Mouse (Mus musculus) thymus, postnatal 25 days (tissue): Measurements from ENCODE around the gene Top2a.

Source experiments
- DNase-seq: peaks from one replicate; pipeline ENCODE4 v3.0.0; 2022

Top2a gene

DNA sequence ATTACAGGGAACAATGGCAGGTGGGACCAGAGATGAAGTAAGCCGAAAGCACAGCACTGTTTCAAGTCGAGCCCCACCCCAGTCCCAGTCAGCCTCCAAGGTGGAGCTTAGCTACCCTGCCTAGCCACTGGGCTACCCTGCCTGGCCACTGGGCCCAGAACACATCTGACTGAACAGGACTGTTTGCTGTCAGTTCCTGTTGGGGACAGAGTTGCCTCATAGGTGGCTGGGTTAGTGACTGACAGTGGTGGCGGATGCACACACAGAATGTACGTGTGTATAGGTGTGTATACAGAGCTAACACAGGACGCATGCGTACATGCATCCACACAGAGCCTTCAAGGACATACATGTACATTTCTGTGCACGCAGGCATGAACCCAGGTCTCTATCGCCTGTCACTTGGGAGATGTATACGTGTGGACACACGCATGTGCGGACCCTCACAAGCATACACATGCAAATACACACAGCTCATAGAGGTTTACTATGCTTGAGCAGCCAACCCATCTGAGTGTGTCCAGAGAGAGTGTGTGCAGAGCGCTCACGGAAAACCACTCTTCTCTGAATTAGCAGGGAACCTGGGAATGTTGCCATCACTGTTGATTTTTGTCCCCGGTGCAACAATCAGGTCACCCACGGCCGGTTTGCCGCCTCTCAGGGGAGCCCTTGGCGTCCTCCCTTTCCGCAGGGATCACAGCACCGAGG is 42.5 kb downstream of the Top2a start:
- no peak for DNase-seq

DNA sequence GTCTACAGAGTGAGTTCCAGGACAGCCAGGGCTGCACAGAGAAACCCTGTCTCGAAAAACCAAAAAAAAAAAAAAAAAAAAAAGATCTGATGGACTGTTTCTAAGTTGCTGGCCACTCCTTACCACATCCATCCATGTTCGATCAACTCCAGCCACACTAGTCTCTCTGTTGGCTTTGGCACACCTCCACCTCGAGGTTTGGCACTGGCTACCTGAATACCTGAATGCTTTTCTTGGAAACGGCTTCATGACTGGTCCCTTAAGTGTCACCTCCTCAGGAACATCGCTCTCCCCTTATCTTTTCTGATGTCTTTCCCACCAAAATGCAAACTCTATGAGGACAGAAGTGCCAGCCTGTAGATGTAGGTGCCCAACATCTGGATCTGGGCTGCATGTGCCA is 44.6 kb downstream of the Top2a start:
- no peak for DNase-seq

DNA sequence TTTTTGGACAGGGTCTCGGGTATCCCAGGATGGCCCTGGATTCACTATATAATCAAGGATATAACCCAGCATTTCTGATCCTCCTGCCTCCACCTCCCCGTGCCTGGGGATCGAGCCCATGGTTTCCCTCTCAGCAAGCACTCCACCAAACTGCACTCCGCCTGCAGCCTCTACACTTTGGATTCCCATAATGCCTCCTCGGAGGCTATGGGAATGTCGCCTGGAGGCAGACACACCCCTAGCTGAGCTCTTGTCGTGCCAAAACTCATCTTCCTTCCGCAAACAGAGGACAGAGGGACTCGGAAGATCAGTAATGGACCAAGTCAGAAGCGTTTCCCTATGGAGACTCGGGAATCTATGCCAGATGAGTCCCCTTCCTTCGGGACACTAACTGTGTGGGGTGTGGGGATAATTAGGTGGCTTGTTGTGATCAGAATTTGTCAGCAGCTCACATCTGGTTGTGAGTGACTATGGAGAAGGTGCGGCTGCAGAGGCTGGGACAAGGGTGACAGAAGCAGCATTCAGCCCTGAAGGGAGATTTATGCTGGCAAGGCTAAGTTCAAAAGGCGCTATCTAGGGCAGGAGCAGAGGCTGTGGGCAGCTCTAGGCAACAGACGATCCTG is 45.4 kb downstream of the Top2a start:
- no peak for DNase-seq

DNA sequence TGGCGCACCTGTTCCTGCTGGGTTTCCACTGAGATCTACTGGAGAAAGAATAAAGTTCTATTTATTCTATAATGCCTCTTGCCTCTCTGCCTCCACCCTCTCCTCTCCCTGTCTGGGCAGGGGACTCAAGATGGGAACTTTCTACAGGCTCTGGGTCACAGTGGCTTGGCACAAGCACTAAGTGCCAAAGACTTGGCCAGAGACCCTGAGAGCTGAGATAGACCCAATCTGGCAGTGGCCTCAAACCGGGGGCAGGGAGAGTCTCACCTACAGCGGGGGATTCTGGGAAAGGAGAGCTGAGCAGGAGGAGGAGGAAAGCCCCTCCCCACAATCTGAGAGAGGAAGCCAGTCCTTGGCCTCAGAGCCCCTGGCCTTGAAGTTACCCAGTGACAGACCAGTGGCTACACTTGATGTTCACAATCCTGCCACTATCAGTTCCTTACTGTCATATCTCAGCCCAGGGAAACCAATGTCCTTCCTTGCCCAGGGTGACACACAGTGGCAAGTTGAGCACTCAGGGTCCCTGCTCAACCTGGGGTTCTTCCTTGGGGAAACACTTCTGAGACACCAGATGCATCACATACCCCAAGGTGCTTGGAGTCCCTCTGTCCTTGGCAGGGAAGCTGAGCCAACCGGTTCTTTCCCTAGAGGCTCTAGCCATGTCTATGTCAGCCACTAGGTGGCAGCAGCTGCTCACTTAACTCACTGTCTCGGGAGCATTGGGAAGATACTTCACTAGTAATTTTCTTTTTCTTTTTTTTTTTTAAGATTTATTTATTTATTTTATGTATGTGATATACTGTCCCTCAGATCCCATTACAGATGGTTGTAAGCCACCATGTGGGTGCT is 48.9 kb downstream of the Top2a start:
- DNase-seq: peak; percentile 76

DNA sequence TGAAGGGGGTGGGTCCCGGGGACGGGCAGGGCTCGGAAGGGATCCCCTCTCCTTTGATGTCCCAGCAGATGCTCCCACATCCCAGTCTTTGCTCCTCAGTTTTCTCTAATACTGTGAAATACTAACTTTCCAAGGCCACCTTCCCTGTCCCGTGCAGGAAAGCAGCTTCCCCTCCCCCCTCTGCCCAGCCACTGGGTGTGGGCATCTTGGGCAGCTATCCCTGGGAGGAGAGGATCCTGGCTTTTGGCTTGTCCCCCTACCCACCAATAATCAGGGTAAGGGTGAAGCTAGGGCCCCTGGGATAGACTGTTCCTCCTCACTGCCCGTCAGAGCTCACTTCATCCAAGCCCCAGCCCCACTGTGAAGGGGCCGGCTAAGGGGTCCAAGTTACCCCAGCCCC is 49.8 kb downstream of the Top2a start:
- no peak for DNase-seq

DNA sequence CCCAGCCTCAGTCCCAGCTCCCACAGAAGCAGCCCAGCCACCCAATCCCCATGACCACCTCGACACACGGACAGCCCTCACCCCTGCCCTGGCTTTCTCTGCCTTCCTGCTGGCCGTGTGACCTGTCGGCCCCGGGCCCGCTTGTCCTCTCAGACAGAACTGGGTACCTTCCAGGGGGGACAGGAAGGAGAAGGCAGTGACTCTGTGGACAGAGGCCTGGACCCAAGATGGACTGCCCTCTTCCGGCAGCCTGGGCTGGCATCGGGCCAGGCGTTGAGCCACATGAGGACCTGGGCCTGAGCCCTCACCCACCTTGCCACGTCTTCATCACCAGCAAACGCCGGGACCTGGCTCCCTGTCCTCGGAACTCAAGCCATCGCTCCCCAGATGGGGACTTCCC is 50.4 kb downstream of the Top2a start:
- DNase-seq: no peak

DNA sequence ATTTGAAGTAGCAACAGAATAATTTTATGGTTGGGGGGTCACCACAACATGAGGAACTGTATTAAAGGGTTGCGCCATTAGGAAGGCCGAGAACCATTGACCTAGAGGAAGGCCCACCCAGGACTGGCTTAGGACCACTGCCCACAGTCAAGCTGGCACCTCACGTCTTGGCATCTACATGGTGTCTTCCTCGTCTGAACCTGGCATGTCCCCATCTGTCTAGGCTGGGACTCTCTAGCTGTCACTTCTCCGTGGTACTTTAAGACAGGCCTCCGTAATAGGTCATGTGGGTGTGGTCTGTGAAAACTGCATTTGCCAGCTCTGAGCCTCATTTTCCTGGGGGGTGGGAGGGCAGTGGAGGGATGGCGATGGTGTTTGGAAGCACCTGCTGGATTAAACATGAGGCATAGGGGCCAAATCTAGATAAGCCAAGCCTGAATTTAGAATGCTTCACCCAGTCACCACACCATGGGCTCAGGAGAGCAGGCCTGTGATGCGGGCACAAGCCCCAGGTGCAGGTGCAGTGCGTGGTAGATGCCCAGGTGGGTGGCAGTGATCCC is 51.1 kb downstream of the Top2a start:
- no peak for DNase-seq

DNA sequence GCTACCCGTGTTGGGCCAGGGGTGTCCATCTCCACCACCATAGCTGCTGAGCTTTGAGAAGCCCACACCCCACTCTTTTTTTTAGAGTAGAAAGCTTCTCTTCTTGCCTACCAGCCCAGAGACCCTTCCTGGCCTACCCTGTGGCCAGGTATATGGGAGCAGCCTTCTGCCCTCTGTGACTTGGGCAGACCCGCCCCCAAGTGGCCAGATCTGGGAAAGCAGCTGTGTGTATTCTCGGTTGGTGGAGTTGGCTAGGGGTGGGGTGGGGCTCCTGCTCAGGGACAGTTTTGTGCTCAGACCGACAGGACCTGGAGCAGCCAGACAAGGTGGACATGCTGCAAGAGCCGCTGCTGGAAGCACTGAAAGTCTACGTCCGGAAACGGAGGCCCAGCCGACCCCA is 51.8 kb downstream of the Top2a start:
- DNase-seq: peak; percentile 92

DNA sequence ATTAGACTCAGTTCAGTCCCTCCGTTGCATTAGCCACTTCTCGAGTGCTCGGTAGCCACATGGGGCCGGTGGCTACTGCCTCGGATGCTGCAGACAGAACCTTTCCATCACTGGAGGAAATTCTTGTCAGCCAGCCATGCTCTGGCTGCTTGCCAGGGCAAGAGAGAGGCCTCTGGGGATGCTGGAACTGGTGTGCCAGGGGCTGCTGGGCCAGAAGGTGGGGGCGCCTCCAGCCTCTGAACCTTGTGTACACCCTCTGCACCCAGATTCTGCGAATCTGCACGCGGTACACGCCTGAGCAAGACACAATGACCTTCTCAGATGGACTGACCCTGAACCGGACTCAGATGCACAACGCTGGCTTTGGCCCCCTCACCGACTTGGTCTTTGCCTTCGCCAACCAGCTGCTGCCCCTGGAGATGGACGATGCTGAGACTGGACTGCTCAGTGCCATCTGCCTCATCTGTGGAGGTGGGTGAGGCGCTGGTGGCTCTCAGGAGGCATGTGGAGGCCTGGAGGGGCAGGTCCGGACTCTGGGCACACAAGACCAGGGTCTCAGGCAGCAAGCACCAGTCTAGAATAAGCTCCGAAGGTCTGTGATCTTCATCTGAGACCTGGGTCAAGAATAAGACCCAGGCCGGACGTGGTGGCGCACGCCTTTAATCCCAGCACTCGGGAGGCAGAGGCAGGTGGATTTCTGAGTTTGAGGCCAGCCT is 52.5 kb downstream of the Top2a start:
- peak; percentile 14 for DNase-seq

DNA sequence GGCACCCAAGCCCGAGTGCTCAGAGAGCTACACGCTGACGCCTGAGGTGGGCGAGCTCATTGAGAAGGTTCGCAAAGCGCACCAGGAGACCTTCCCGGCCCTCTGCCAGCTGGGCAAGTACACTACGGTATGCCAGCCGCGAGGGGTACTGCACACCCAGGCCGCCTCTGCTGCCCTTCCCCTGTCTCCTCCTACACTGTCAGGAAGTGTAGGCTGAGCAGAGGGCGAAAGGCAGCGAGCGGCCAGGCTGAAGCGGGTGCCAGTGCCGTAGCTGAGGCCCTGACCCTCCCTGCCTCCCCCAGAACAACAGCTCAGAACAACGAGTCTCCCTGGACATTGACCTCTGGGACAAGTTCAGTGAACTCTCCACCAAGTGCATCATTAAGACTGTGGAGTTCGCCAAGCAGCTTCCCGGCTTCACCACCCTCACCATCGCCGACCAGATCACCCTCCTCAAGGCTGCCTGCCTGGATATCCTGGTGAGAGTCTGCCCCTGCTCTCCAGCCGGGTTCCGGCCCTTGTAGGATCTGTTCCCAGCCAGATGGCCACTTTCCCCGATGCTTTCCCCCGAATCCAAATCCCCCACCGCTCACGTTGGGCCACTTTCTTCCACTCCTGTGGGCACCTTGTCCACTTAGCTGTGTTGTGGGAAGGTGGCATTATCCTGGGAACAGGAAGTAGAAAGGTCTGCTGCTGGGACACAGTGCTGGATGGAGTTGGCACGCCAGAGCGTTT is 53.6 kb downstream of the Top2a start:
- DNase-seq: no peak

DNA sequence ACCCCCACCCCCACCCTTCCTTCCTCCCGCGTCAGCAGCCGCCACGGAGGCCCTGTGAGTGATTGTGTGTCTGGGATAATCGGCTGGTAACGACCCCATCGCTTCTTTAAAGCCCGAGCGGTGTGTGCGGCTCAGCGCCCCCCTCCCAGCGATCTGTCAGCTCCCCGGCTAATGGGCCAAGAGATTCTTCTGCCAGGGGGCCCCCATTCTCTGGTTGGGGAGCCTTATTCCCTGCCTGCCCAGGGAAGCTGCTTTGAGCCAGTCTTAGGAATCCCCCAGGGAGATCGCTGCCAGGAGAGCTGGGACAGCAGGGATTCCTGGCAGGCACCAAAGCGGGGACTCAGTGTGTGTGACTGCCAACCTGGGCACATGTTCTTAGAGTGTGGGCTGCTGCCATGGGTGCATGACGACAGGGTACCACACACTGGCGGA is 54.5 kb downstream of the Top2a start:
- no peak for DNase-seq

DNA sequence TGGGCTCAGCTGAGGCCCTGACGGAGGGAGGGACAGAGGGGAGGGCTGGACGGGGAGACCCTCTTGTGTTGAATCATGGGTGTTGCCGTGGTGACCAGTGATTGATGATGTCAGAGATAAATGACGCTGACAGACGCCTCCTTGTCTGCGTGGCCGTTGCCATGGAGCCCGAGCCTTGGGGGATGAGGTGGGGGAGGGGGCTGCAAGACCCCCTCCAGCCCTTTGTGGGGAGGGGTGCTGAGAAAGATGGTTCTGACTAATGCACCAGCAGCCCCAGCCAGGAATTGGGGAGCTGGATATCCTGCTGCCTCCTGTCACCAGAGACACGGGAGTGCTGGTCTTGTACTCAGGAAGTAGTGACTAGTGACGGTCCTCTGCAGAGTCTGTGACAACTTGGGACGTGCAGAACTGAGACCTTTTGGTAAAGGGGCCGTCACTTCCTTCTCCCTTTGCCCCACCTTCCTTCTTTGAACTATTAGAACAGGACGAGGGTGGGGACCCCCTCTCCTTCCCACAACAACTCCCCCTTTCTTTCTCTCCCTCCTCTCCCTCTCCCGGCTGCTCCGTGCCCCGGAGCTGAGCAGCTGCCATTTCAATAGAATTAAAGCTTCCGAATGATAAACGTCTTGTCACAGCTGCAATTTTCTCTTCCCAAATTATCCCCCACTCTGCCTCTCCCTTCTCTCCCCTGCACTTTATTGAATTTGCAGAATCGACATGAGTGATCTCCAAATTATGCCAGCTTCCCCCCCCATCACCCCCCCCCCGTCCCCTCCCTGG is 55.1 kb downstream of the Top2a start:
- DNase-seq: no peak

DNA sequence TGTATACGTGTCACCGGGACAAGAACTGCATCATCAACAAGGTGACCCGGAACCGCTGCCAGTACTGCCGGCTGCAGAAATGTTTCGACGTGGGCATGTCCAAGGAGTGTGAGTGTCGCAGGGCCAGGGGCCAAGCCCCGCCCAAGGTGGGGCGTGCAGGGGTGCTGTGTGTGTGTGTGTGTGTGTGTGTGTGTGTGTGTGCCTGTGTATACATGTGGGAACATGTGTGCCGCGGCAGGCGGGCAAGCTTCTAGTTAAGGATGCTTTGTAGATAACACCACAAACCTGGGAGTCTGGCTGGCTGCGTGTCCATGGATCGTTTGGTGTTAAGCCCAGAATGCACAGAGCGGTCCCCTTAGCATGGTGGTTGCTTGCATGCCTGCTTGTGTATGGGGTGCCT is 55.9 kb downstream of the Top2a start:
- no peak for DNase-seq

DNA sequence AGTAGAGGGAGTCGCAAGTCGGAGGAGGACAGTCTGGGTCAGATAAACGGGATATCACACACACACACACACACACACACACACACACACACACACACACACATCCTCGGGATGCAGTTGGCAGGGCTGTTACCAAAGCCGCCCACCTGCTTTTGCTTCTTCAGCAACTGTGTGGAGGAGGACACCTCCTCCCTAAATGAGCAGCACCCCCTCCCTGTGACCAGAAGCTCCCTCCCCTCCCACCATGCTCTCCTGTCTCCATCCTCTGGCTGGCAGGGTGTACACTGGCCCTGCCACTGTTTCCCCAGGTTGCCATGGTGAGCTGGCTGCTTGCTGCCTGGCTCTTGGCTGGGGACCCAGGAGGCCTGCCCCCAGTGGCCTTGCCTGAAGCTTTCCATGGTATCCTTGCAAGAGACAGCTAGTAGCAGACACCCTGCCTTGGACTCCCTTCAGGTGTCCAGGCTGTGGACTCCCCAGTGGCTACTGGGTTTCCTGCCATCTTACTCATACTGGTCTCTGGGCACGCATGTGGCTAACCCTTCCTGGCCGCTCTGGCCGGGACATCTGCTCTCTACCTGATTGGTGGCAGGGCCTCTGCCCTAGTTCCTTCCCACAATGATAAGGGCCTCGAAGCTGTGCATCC is 57.4 kb downstream of the Top2a start:
- DNase-seq: no peak

DNA sequence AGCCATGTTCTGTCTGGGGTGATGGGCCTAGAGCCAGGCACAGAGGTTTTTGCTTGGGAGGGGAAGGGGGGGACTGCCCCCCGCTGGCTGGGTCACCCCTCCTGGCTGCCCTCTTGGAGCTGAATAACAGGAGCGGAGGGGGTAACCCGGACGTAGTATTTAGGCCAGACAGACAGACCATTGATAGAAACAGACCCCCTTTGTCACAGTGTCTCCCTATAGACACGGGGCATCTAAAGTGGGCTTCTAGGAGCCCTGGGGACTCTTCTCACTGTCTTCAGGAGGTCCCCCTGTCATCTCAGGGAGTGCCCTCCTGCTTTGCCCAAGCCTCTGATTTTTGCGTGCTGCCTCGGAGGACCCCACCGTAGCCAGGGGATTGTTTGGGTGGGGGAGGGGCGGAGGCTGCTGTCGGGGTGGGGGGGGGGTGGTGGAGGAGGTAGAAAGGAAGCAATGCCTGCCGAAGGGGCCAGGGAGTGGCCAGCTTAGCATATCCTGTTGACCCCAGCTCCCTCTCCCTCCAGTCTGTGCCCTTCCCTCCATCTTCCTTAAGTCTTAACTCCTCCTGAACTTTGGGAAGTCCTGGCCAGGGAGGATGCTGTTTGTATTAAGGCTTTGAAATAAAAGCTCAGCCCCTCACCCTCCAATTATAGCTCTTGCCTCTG is 58.4 kb downstream of the Top2a start:
- no peak for DNase-seq

DNA sequence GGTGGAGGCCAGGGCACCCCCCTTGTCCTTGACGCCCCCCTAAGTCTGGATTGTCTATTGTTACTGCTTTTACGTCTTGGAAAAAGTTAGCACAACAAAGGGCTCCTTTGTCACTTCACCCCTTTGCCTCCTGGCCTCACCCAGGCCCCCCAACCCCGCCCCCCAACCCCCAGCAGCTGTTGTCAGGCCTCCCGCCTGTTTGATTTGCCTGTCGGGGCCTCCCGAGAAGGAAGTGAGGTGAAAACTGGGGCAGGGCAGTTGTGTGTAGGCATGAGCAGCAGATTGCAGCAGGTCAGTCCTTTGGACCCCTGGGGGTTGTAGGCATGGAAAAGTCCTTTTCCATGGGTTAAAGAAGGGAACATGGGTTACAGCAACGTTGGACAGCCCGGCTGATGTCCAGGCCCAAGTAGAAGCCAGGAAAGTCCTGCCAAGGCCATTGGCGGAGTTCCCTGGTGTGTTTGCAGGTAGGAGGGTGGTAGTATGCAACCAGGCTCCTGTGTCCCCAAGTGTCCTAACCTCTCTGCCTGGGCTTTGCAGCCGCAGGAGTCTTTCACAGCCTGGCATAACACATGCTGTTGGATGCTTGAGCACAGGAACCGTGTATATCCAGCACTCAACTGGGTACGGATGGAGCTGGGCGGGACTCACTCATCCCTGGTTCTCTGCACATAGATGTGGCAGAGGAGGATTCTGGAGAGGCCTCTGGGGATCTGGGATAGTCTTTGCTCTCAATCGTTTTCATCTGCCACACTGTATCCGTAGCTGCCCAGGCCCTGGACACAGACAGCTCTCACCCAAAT is 59.2 kb downstream of the Top2a start:
- DNase-seq: peak; percentile 75

DNA sequence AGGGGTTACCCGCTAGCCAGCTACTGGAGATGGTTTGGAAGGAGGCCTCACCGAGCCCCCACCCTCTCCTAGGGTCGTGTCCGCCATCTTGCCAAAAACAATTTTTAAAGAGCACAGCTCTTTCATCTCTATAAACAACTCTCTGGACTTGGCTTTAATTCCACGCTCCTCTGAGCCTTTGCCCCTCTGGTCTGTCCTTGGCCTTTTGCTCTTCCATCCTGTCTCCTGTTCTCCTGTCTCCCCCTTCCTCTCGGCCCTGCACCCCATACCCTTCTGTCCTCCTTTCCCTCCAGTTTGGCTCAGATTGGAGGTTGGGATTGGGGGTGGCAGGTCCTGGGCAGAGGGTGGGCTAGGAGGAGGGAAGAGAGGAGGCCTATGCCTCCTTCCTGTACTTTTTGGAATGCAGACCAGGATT is 59.8 kb downstream of the Top2a start:
- DNase-seq: no peak

DNA sequence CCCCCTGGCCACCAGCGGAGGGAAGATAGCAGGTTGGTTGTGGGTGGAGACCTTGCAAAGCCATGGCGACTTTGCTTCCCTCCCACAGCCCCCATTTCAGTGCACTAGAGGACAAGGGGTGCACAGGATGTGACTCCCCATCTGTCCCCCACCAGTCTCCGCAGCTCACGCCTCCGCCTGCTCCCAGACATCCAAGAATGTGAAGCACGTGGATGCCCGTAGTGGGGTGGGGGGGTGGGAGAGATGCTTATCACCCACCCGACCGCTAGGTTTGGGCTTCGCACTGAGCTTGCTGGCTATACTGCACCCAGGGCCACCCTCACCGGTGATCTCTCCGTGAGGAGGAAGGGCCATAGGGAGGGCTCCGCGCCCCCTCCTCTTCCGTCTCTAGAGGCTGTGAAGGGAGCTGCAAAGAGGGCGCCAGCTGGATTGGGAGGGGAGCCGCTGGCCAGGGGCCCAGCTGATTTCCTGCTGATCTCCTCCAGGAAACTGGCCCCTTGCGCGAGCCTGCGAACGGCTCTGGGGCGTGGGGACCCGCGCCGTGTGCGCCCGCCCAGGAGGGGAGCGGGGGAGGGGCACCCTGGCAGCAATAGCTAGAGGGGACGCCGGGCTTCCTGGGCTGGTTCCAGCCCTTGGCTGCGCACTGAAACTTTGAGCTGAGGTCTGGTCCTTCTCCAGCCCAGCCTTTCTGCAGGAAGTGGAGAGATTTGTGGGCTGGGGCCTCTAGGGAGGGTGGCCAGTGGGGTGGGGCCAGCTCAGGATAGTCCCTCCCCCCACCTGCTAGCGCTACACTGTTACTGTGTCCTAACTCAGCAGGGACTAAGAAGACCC is 60.6 kb downstream of the Top2a start:
- DNase-seq: peak; percentile 84
